Mouse (Mus musculus): ENCODE measurements around the gene Zdhhc14. TPM values are rescaled to one million over a fixed set of nuclear protein-coding genes. Genes with fewer than 3 reads are reported as not detected.
A peak's percentile ranks its signal among the peaks of the same experiment; 100 is the strongest.

Zdhhc14 gene
- polyA plus RNA-seq, 1 experiment from 2014 or later: 1.4 TPM

DNA sequence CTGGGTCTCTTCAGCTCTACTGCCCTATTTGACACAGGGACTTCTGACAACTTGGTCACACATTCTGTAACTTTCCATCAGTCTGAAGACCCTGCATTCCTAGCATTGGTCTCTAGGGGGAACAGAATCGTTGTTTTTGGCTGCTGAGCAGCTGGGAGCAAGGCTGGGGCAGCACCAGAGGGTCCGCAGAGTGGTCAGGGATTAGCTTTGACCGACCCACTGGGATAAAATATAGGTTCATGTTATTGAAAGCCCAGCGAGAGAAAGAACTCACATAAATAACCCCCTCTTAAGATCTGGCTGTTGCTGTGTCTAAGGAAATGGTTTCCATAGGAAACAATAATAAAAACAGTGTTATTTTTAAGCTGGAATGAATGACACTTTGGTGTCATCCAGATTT is 25.2 kb upstream of the Zdhhc14 start:
- no peaks in the 10 kb centered on the region for H3K4me1 ChIP-seq (replicated peaks; ENCODE audit: control insufficient read depth, insufficient read depth, low read length)
- no peaks in the 10 kb centered on the region for H3K36me3 ChIP-seq (ENCODE audit: control insufficient read depth, insufficient read depth)
- H3K4me3 ChIP-seq (ENCODE audit: low read depth, low read length): no peak overlapping the region
- H3K9ac ChIP-seq (ENCODE audit: low read depth, low read length): no peak overlapping the region
- H3K27me3 ChIP-seq (replicated peaks; ENCODE audit: control insufficient read depth, insufficient read depth, low read length): no peaks in the 10 kb centered on the region
- no peak overlapping the region for H3K4me2 ChIP-seq (replicated peaks; ENCODE audit: low read depth)
- no peaks in the 10 kb centered on the region for H3K9me3 ChIP-seq (ENCODE audit: control insufficient read depth)
- no peak overlapping the region for H3K27ac ChIP-seq (ENCODE audit: low read depth, low read length)
- 47% methylated on average over 4 of the region's 4 CpGs for WGBS
- TF ChIP-seq CTCF (IDR thresholded peaks at IDR 0.05; ENCODE audit: low read depth): peak; percentile 22; the same call in 1 of the 2 replicates
- ATAC-seq: no peak

DNA sequence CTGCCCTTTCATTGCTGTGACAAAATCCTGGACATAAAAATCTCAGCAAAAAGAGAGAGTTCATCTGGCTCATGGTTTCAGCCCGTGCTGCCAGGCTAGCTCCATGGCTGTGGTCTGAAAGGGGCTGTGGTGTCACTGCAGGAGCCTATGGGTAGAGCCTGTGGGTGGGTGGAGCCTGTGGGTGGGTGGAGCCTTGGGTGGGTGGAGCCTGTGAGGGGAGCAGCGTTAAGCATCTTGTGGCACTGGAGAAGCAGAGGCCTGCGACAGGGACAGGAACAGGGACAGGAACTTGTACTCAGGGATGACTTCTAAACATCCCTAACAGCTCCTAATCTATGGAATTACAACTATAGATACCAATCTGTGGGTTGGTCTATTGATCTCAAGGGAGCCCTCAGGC is 20.1 kb upstream of the Zdhhc14 start:
- Histone ChIP-seq H3K9me3 (ENCODE audit: control insufficient read depth) (no peaks in the 10 kb centered on the region), H3K36me3 (ENCODE audit: control insufficient read depth, insufficient read depth) (no peaks in the 10 kb centered on the region), H3K9ac (ENCODE audit: low read depth, low read length) (no peak overlapping the region), H3K27ac (ENCODE audit: low read depth, low read length) (no peak overlapping the region), H3K4me1 (replicated peaks; ENCODE audit: control insufficient read depth, insufficient read depth, low read length) (no peaks in the 10 kb centered on the region), H3K27me3 (replicated peaks; ENCODE audit: control insufficient read depth, insufficient read depth, low read length) (no peaks in the 10 kb centered on the region), H3K4me3 (ENCODE audit: low read depth, low read length) (no peak overlapping the region), H3K4me2 (replicated peaks; ENCODE audit: low read depth) (no peak overlapping the region)
- 39% methylated on average over 3 of the region's 3 CpGs for WGBS
- no peak for TF ChIP-seq CTCF (IDR thresholded peaks at IDR 0.05; ENCODE audit: low read depth)
- ATAC-seq: no peak

DNA sequence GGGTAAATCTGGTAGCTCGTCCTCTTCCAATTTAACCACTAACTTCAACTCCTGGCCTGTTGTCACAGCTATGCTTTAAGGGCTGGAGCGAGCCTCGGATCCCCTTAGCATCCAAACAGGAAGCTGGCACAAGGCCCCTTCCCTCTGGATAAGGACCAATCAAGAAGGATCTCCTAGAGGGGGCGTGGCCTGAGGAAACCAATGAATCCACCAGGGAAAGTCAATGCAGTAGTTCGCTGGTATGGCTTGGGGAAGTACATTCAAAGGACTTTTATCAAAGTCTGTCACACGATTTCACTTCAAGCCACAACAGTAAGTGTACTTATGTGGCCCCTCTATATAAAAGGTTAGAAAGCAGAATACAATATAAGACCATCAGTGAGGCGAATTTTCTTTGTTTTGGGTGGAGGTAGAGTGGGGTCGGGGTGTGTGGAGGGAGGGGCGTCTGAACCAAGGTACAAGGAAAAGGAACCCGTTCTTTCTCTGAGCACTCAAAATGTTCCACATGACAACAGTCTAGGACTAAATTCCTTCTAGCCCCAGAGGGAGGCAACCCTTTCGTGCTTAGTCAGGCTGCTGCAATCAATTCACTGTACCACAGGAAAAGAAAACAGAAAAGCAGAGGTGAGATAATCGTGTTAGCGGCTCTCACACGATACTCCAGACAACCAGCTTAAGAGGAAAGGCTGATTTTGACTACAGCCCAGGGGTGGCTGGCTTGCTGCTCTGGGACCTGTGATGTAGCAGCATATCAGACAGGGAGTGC is 16.2 kb upstream of the Zdhhc14 start:
- Histone ChIP-seq H3K4me2 (replicated peaks; ENCODE audit: low read depth) (no peak overlapping the region), H3K27me3 (replicated peaks; ENCODE audit: control insufficient read depth, insufficient read depth, low read length) (no peaks in the 10 kb centered on the region), H3K4me3 (ENCODE audit: low read depth, low read length) (no peak overlapping the region), H3K4me1 (replicated peaks; ENCODE audit: control insufficient read depth, insufficient read depth, low read length) (no peaks in the 10 kb centered on the region), H3K27ac (ENCODE audit: low read depth, low read length) (no peak overlapping the region), H3K36me3 (ENCODE audit: control insufficient read depth, insufficient read depth) (no peaks in the 10 kb centered on the region), H3K9ac (ENCODE audit: low read depth, low read length) (no peak overlapping the region), H3K9me3 (ENCODE audit: control insufficient read depth) (no peaks in the 10 kb centered on the region)
- ATAC-seq: no peak
- TF ChIP-seq CTCF (IDR thresholded peaks at IDR 0.05; ENCODE audit: low read depth): no peak
- 63% methylated on average over 14 of the region's 14 CpGs for WGBS

DNA sequence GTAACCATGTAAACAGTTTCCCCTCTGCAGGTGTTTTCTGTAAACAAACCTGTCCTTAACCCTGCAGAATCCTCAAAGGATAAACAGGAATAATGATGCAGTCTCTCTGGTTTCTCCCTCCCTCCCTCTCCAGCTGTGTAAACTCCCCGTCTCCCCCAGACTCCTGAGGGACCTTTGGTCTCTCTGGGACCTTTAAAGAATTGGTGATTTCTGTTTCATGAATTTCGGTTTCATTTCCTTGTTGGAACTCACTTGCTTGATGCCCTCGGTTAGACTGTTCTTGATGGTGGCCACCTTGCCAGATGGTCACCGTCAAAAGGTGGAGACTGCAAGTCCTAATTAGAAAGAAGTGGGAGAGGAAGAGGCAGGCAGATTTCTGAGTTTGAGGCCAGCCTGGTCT is 8.9 kb upstream of the Zdhhc14 start:
- Histone ChIP-seq H3K4me2 (replicated peaks; ENCODE audit: low read depth) (no peak overlapping the region), H3K27ac (ENCODE audit: low read depth, low read length) (no peak overlapping the region), H3K9me3 (ENCODE audit: control insufficient read depth) (no peaks in the 10 kb centered on the region), H3K9ac (ENCODE audit: low read depth, low read length) (no peak overlapping the region), H3K27me3 (replicated peaks; ENCODE audit: control insufficient read depth, insufficient read depth, low read length) (no peaks in the 10 kb centered on the region), H3K4me3 (ENCODE audit: low read depth, low read length) (no peak overlapping the region), H3K4me1 (replicated peaks; ENCODE audit: control insufficient read depth, insufficient read depth, low read length) (no peaks in the 10 kb centered on the region), H3K36me3 (ENCODE audit: control insufficient read depth, insufficient read depth) (no peaks in the 10 kb centered on the region)
- TF ChIP-seq CTCF (IDR thresholded peaks at IDR 0.05; ENCODE audit: low read depth): no peak
- peak; percentile 68; the same call in 1 of the 2 replicates for ATAC-seq
- WGBS: 40% methylated on average over 4 of the region's 4 CpGs

DNA sequence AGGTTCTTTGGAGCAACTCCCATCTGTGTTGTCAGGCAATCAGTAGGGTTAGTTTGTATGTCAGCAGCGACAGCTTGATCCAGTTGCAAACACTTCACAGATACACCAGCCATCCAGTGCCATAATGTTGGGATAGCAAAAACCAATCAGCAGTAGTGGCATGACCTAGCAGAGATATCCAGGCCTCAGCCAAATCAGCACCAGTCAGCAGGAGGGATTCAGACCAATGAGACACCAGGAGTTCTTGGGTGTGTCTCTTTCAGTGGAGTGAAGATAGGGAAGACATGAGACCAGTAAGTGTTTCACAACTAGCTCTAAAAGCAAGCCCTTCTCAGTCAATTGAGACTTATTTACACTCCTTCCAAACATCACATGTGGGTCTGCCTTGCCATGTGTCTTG is 7.7 kb upstream of the Zdhhc14 start:
- H3K27ac ChIP-seq (ENCODE audit: low read depth, low read length): no peak overlapping the region

DNA sequence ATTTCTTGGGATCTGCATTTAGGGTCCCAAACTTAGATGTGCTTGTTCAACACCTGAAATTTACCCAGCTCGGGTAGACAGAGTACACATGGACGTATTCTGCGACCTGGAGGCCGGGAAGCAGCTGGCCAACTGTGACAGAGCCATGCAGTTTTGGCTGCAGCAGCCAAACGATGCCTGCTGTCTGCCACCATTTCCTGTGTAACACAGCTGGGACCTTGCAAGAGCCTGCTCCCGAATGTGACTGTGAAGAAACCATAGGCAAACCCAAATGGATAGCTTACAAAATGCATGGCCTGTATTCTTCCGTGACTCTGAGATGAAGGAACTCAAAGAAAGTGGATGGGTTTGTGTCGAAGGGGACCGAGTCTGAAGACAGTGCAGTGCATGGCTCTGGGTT is 4.2 kb upstream of the Zdhhc14 start:
- Histone ChIP-seq H3K4me2 (replicated peaks; ENCODE audit: low read depth) (no peak overlapping the region), H3K27ac (ENCODE audit: low read depth, low read length) (no peak overlapping the region), H3K4me3 (ENCODE audit: low read depth, low read length) (no peak overlapping the region), H3K9me3 (ENCODE audit: control insufficient read depth) (no peaks in the 10 kb centered on the region), H3K4me1 (replicated peaks; ENCODE audit: control insufficient read depth, insufficient read depth, low read length) (0 out of 2 replicates have a peak, but pooled peaks cover 3% of the 10 kb centered on the region), H3K9ac (ENCODE audit: low read depth, low read length) (no peak overlapping the region), H3K36me3 (ENCODE audit: control insufficient read depth, insufficient read depth) (no peaks in the 10 kb centered on the region), H3K27me3 (replicated peaks; ENCODE audit: control insufficient read depth, insufficient read depth, low read length) (no peaks in the 10 kb centered on the region)
- no peak for ATAC-seq
- TF ChIP-seq CTCF (IDR thresholded peaks at IDR 0.05; ENCODE audit: low read depth): no peak
- WGBS: 54% methylated on average over 9 of the region's 9 CpGs

More for the DNA sequence above, 7.7 kb upstream of the Zdhhc14 start:
- Histone ChIP-seq H3K9me3 (ENCODE audit: control insufficient read depth) (no peaks in the 10 kb centered on the region), H3K4me1 (replicated peaks; ENCODE audit: control insufficient read depth, insufficient read depth, low read length) (no peaks in the 10 kb centered on the region), H3K27me3 (replicated peaks; ENCODE audit: control insufficient read depth, insufficient read depth, low read length) (no peaks in the 10 kb centered on the region), H3K4me2 (replicated peaks; ENCODE audit: low read depth) (no peak overlapping the region), H3K9ac (ENCODE audit: low read depth, low read length) (no peak overlapping the region), H3K4me3 (ENCODE audit: low read depth, low read length) (no peak overlapping the region), H3K36me3 (ENCODE audit: control insufficient read depth, insufficient read depth) (no peaks in the 10 kb centered on the region)
- TF ChIP-seq CTCF (IDR thresholded peaks at IDR 0.05; ENCODE audit: low read depth): no peak
- no peak for ATAC-seq
- 69% methylated on average over 1 of the region's 1 CpGs for WGBS
